Mouse (Mus musculus): ENCODE data around the gene Myrf. TPM values are rescaled to one million over a fixed set of nuclear protein-coding genes. Genes with fewer than 3 reads are reported as not detected.
A peak's percentile ranks its signal among the peaks of the same experiment; 100 is the strongest.
"Not testable (repeated sequence)": the region's sequence is repeated elsewhere in the genome, so short reads cannot be mapped to it uniquely, and the experiment has no call there.

The Myrf gene
- total RNA-seq, 1 experiment from 2014 or later, result 0.05 TPM

GRCm38 (mm10) chr19:10183299-10183983, 57.1 kb downstream of the Myrf start:
- ATAC-seq (replicated peaks; ENCODE audit: low read depth, poor library complexity, severe bottlenecking), result peak; percentile 48

GRCm38 (mm10) chr19:10182670-10183298, 57.8 kb downstream of the Myrf start, which contains the start of gene Fads1:
Gene Fads1 (plus strand): TSS chr19:10182888.
- ATAC-seq (replicated peaks; ENCODE audit: low read depth, poor library complexity, severe bottlenecking), result peak; percentile 91

GRCm38 (mm10) chr19:10182142-10182541, 58.4 kb downstream of the Myrf start:
- no peak; the same call in 1 of the 2 replicates for ATAC-seq (replicated peaks; ENCODE audit: low read depth, poor library complexity, severe bottlenecking)

- ATAC-seq (replicated peaks; ENCODE audit: low read depth, poor library complexity, severe bottlenecking), result no peak
Observed at GRCm38 (mm10) chr19:10181225-10181624, 59.3 kb downstream of the Myrf start.

- 0 out of 2 replicates have a peak, but pooled peaks have one; percentile 12 for ATAC-seq (replicated peaks; ENCODE audit: low read depth, poor library complexity, severe bottlenecking)
Observed at GRCm38 (mm10) chr19:10176941-10177372, 63.6 kb downstream of the Myrf start.

- ATAC-seq (replicated peaks; ENCODE audit: low read depth, poor library complexity, severe bottlenecking), result no peak
Observed at GRCm38 (mm10) chr19:10176477-10176876, 64.1 kb downstream of the Myrf start.

GRCm38 (mm10) chr19:10174956-10175355, 65.6 kb downstream of the Myrf start:
- ATAC-seq (replicated peaks; ENCODE audit: low read depth, poor library complexity, severe bottlenecking), result no peak

- ATAC-seq (replicated peaks; ENCODE audit: low read depth, poor library complexity, severe bottlenecking), result peak; percentile 71
Observed at GRCm38 (mm10) chr19:10173844-10174539, 66.6 kb downstream of the Myrf start.

- ATAC-seq (replicated peaks; ENCODE audit: low read depth, poor library complexity, severe bottlenecking), result peak; percentile 64
Observed at GRCm38 (mm10) chr19:10173116-10173718, 67.3 kb downstream of the Myrf start.

GRCm38 (mm10) chr19:10171846-10172245, 68.7 kb downstream of the Myrf start:
- ATAC-seq (replicated peaks; ENCODE audit: low read depth, poor library complexity, severe bottlenecking), result peak; percentile 15; the same call in 1 of the 2 replicates

- ATAC-seq (replicated peaks; ENCODE audit: low read depth, poor library complexity, severe bottlenecking), result no peak
Observed at GRCm38 (mm10) chr19:10171359-10171758, 69.2 kb downstream of the Myrf start.

- ATAC-seq (replicated peaks; ENCODE audit: low read depth, poor library complexity, severe bottlenecking), result no peak
Observed at GRCm38 (mm10) chr19:10170466-10170865, 70.1 kb downstream of the Myrf start.

GRCm38 (mm10) chr19:10169692-10170330, 70.7 kb downstream of the Myrf start:
- ATAC-seq (replicated peaks; ENCODE audit: low read depth, poor library complexity, severe bottlenecking), result not testable (repeated sequence)

- no peak for ATAC-seq (replicated peaks; ENCODE audit: low read depth, poor library complexity, severe bottlenecking)
Observed at GRCm38 (mm10) chr19:10169179-10169578, 71.4 kb downstream of the Myrf start.

GRCm38 (mm10) chr19:10168441-10168840, 72.1 kb downstream of the Myrf start:
- no peak for ATAC-seq (replicated peaks; ENCODE audit: low read depth, poor library complexity, severe bottlenecking)

- ATAC-seq (replicated peaks; ENCODE audit: low read depth, poor library complexity, severe bottlenecking), result no peak
Observed at GRCm38 (mm10) chr19:10167951-10168350, 72.6 kb downstream of the Myrf start.

GRCm38 (mm10) chr19:10167112-10167511, 73.4 kb downstream of the Myrf start:
- ATAC-seq (replicated peaks; ENCODE audit: low read depth, poor library complexity, severe bottlenecking), result no peak

GRCm38 (mm10) chr19:10165928-10166327, 74.6 kb downstream of the Myrf start:
- ATAC-seq (replicated peaks; ENCODE audit: low read depth, poor library complexity, severe bottlenecking), result not testable (repeated sequence)

GRCm38 (mm10) chr19:10163896-10164295, 76.7 kb downstream of the Myrf start:
- ATAC-seq (replicated peaks; ENCODE audit: low read depth, poor library complexity, severe bottlenecking), result no peak
